In the genomic region with DNA sequence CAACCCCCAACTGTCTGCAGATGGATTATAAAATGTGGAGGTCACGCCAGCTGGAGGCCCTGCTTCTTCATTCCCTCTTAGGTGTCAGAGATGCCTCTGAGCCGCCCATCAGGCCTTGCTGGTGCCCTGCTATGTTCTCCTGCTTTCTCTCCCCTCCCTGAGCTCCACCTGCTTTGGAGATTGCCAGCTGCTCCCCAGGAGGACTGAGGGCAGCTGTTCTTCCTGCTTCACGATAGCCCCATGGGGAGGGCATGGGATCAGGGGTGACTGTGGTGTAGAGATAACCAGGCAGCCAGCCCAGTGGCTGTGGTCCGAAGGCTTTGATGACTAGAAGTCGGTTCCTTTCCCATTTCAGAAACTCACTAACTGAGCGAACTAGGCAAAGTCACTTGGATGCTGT, we compare ENCODE assay signal across 13 mouse cellular contexts. TPM values are rescaled to one million over a fixed set of nuclear protein-coding genes. Genes with fewer than 3 reads are reported as not detected.
DNase-seq lines count a peak whose midpoint lies in the region; ATAC-seq and TF ChIP-seq lines count a peak whose summit lies in the region.
"Had no signal": no experiment of that assay in that cellular context is flagged by ENCODE, and none has a peak within 500 bp of the region (broad histone marks: within the 10 kb centered on the region; RNA-seq: fewer than 3 reads in every experiment).

No protein-coding gene starts in this region.

- no peak for TF ChIP-seq POLR2A in myocyte (IDR thresholded peaks at IDR 0.05; ENCODE audit: insufficient read length, low read depth)

- H3ac ChIP-seq in myocyte (ENCODE audit: control insufficient read depth, insufficient read length), result no peak overlapping the region

- ATAC-seq in heart, embryonic 12.5 days (ENCODE audit: insufficient number of reproducible peaks, low FRiP score), result peak; percentile 88
- ATAC-seq: forebrain, postnatal 0 days; inflammation-experienced regulatory T-cells, adult 6 months had no signal

- H3K27ac ChIP-seq in heart, embryonic 12.5 days (ENCODE audit: poor library complexity, severe bottlenecking), result peak overlapping the region; percentile 53
- 0 out of 2 replicates have a peak overlapping the region, but pooled peaks have one; percentile 12 for H3K27ac ChIP-seq in limb, embryonic 10.5 days
- H3K27ac ChIP-seq: heart, adult 2 months had no signal

- H3K9ac ChIP-seq in heart, embryonic 12.5 days, result no peak overlapping the region
- H3K9ac ChIP-seq: forebrain, postnatal 0 days had no signal

- H3K4me1 ChIP-seq in heart, embryonic 12.5 days (replicated peaks), result peaks cover 4% of the 10 kb centered on the region; the same call in 1 of the 2 replicates
- H3K4me1 ChIP-seq in limb, embryonic 10.5 days, result peaks cover 4% of the 10 kb centered on the region; the same call in 1 of the 2 replicates

- H3K79me2 ChIP-seq in myocyte (ENCODE audit: control insufficient read depth, insufficient read depth), result no peaks in the 10 kb centered on the region

- peaks cover 9% of the 10 kb centered on the region for H3K27me3 ChIP-seq in heart, embryonic 12.5 days (replicated peaks)
- H3K27me3 ChIP-seq in limb, embryonic 10.5 days (ENCODE audit: low read depth, poor library complexity, severe bottlenecking), result peaks cover 17% of the 10 kb centered on the region
- peaks cover 10% of the 10 kb centered on the region for H3K27me3 ChIP-seq in myocyte (ENCODE audit: control insufficient read depth, insufficient read depth, insufficient read length)

- H3K4me3 ChIP-seq in heart, embryonic 12.5 days, result no peak overlapping the region
- no peak overlapping the region for H3K4me3 ChIP-seq in limb, embryonic 10.5 days
- H3K4me3 ChIP-seq in myocyte, result no peak overlapping the region
- H3K4me3 ChIP-seq: heart, adult 2 months had no signal

- peak overlapping the region; percentile 11; the same call in 1 of the 2 replicates for H3K4me2 ChIP-seq in heart, embryonic 12.5 days
- peak overlapping the region; percentile 34 for H3K4me2 ChIP-seq in myocyte (ENCODE audit: low read depth)

- no peaks in the 10 kb centered on the region for H3K36me3 ChIP-seq in heart, embryonic 12.5 days
- no peaks in the 10 kb centered on the region for H3K36me3 ChIP-seq in limb, embryonic 10.5 days
- no peaks in the 10 kb centered on the region for H3K36me3 ChIP-seq in myocyte (ENCODE audit: control insufficient read depth, insufficient read depth)

- WGBS in heart, embryonic 12.5 days, result 48% methylated on average over 6 of the region's 6 CpGs
- WGBS in limb, embryonic 10.5 days, result 63% methylated on average over 6 of the region's 6 CpGs

- no peak for DNase-seq in heart, adult 9 months (ENCODE audit: low spot score in 2 of 2)
- DNase-seq in MEL-GATA-1-ER (ENCODE audit: extremely low read depth, low read depth), result peak; percentile 94
- DNase-seq in limb, embryonic 10.5 days (ENCODE audit: low spot score), result no peak
- DNase-seq in thymus, adult 18-20 months, result no peak
- no peak for DNase-seq in gastrocnemius, adult 8-10 months (ENCODE audit: low spot score in 2 of 2)
- DNase-seq in ovary, adult 18-20 months (ENCODE audit: low spot score), result no peak
- DNase-seq: forebrain, postnatal 0 days; heart, adult 2 months; midbrain, embryonic 14.5 days had no signal

- no peaks in the 10 kb centered on the region for H3K9me3 ChIP-seq in heart, embryonic 12.5 days (replicated peaks)
- no peaks in the 10 kb centered on the region for H3K9me3 ChIP-seq in limb, embryonic 10.5 days (replicated peaks)

TF ChIP-seq in myocyte, 11 proteins besides CTCF, POLR2A, EP300 and RAD21:
- TF ChIP-seq MYOD1 (IDR thresholded peaks at IDR 0.05; ENCODE audit: control insufficient read depth in 1 of 3, insufficient read length in 2 of 3, low read depth in 2 of 3) (peak; percentile 34 to 99 (median 99)), MAX (IDR thresholded peaks at IDR 0.05; ENCODE audit: low read depth) (no peak), MYOG (IDR thresholded peaks at IDR 0.05; ENCODE audit: control insufficient read depth in 1 of 3, insufficient read depth in 1 of 3, insufficient read length in 2 of 3, low read depth in 2 of 3) (peak; percentile 77 to 99 (median 98)), REST (IDR thresholded peaks at IDR 0.05; ENCODE audit: insufficient read depth, insufficient read length) (no peak), TCF3 (IDR thresholded peaks at IDR 0.05; ENCODE audit: insufficient read length, low read depth) (peak; percentile 78), TCF12 (IDR thresholded peaks at IDR 0.05; ENCODE audit: insufficient read depth, poor library complexity, severe bottlenecking) (peak; percentile 93)

RNA-seq across cellular contexts. Expression of gene Tspan33, which starts 7.0 kb away (rescaled TPM):
- 11.2 and 11.9 TPM in 2 replicates for polyA plus RNA-seq in heart, embryonic 12.5 days (2016; fragmentation: Nextera tagmentation; extraction: Ambion mirVana)
- 6.7 and 7.0 TPM in 2 replicates for polyA plus RNA-seq in limb, embryonic 10.5 days (2016; fragmentation: Nextera tagmentation; extraction: Ambion mirVana)
- polyA plus RNA-seq in myocyte (2012; fragmentation: generic; extraction: Trizol), result 8.6 TPM
- total RNA-seq in gastrocnemius, adult 8-10 months (2022), result 1 to 10 TPM; 1.7 to 2.7 (median 2.5) TPM

RNA-seq across cellular contexts. Expression of gene Smo, which starts 34.3 kb away (rescaled TPM):
- polyA plus RNA-seq in heart, embryonic 12.5 days (2016; fragmentation: Nextera tagmentation; extraction: Ambion mirVana), result 26.4 and 27.1 TPM in 2 replicates
- polyA plus RNA-seq in limb, embryonic 10.5 days (2016; fragmentation: Nextera tagmentation; extraction: Ambion mirVana), result 67.6 and 69.3 TPM in 2 replicates
- 30.2 TPM for polyA plus RNA-seq in myocyte (2012; fragmentation: generic; extraction: Trizol)
- total RNA-seq in gastrocnemius, adult 8-10 months (2022), result 1 to 10 TPM; 1.7 to 3.1 (median 2.4) TPM
- total RNA-seq: neutrophil, adult 5-6 weeks had no signal
- polyA plus RNA-seq: inflammation-experienced regulatory T-cells, adult 6 months had no signal
